Mouse (Mus musculus) stomach, postnatal 0 days (tissue): ENCODE measurements around the gene Afmid.

Source experiments
- CTCF ChIP-seq: IDR thresholded peaks from 2 replicates; pipeline ENCODE4 v1.5.1; 2016; ENCODE audit warnings: antibody characterized with exemption, low read depth, mild to moderate bottlenecking, moderate library complexity
- EP300 ChIP-seq: optimal IDR thresholded peaks from 2 replicates; pipeline ENCODE3; 2016; ENCODE audit warnings: antibody characterized with exemption

- TF ChIP-seq EP300: peak; percentile 29
- TF ChIP-seq CTCF: no peak
Observed at GRCm38 (mm10) chr11:117822728-117823241, 2.9 kb upstream of the Afmid start.
